Mouse (Mus musculus) cerebellum, adult 2 months (tissue): ENCODE data around the gene Kdelr1.

Experiments
- CTCF ChIP-seq: fragments of 200-500 bp; IDR thresholded peaks from 2 replicates; pipeline ENCODE4 v1.5.1; 2011; ENCODE audit warnings: low read depth, mild to moderate bottlenecking, control low read depth, low read length, moderate library complexity, borderline replicate concordance; ENCODE audit not compliant: insufficient read depth
- POLR2A ChIP-seq: fragments of 200-500 bp; IDR thresholded peaks from 2 replicates; pipeline ENCODE4 v1.6.1; 2011; ENCODE audit warnings: low read length, control low read depth, borderline replicate concordance; ENCODE audit not compliant: insufficient read depth

DNA sequence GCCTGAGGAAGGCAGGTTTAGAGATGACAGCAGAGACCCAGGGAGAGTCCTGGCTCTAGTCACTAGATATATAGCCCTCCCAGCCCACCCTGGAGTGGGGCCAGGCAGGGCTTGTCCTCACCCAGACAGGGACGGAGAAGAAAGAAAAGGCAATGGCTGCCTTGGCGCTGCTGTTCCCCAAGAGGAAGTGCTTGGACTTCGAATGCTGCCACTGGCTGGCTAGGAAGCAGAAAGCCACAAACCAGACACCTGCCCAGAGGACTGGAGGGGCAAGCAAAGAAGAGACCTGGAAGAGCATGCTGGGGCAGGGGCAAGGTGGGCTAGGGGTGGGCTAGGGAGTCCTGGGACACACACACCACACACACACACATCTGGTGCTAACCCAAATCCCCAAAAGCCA lies 14.7 kb downstream of the Kdelr1 start:
- TF ChIP-seq POLR2A (no peak), CTCF (no peak)
